Mouse (Mus musculus) embryonic fibroblast, embryonic 13.5 days (primary cell): ENCODE measurements around the gene Twnk.

Source experiments
- CTCF ChIP-seq: IDR thresholded peaks from 2 replicates; pipeline ENCODE4 v1.5.1; 2011; ENCODE audit warnings: mild to moderate bottlenecking, control low read depth, low read length, moderate library complexity, borderline replicate concordance; ENCODE audit not compliant: insufficient read depth
- POLR2A ChIP-seq: IDR thresholded peaks from 2 replicates; pipeline ENCODE4 v1.6.1; 2011; ENCODE audit warnings: low read depth, mild to moderate bottlenecking, control low read depth, low read length, moderate library complexity

GRCm38 (mm10) chr19:45045651-45046050 lies 40.2 kb downstream of the Twnk start, which contains the start of gene Pdzd7:
- TF ChIP-seq POLR2A = no peak
- no peak for TF ChIP-seq CTCF
